Mouse (Mus musculus): ENCODE measurements around the gene Agl.
"Not testable (repeated sequence)": the region's sequence is repeated elsewhere in the genome, so short reads cannot be mapped to it uniquely, and the experiment has no call there.

Gene Agl

DNA sequence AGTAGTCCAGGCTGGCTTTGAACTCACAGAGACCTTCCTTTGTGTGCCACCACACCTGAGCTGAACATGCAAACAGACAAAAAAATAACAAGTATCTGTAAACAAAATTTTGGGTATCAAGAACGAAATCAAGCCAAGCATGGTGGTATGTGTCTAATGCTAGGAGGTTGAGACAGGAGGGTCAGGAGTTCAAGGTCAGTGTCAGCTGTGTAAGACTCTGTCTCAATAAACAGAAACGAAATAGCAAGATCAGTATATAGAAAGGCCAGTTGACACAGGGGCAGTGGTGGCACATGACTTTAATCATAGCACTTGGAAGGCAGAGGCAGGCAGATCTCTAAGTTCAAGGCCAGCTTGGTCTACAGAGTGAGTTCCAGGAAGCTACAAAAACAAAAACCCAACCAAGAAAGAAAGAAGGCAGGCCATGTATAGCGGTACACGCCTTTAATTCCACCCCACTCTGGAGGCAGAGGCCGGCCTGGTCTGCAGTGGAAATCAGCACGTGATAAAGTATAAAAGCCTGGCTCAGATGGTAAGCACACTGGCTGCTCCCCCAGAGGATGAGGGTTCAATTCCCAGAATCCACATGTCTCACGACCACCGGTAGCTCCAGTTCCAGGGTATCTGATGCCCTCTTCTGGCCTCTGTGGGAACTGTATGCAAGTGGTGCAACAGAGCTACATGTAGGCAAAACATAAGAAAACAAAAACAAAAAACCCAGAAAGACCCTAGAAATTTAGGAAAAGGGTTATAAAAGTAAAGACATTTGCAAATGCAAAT lies 59.4 kb downstream of the Agl start:
- in situ Hi-C loops (cut with MboI, MseI): no loop called here

DNA sequence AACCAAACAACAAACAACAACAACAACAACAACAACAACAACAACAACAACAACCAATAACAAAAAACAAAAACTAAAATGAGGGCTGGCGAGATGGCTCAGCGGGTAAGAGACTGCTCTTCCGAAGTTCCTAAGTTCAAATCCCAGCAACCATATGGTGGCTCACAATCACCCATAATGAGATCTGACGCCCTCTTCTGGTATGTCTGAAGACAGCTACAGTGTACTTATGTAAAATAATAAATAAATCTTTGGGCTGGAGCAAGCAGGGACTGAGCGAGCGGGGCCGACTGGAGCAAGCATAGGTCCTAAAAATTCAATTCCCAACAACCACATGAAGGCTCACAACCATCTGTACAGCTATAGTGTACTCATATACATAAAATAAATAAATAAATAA lies 60.3 kb downstream of the Agl start:
- in situ Hi-C loops (cut with MboI, MseI): not testable (repeated sequence)

DNA sequence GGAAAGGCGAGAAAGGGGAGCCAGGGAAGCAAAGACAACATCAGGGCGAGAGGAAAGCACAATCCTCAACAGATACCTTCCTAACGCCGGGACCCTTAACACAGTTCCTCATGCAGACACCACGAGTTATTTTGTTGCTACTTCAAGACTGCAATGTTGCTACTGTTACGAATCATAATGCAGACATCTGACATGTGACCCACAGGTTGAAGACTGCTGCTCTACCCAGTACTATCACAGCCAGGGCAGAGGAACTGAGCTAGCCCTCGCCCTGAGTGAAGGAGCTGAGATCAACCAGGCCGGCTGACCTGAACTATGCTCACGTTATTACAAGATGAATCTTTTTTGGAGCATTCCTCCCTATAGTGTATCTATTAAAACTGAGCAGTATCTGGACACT lies 67.0 kb downstream of the Agl start:
- in situ Hi-C loops (cut with MboI, MseI): no loop called here

DNA sequence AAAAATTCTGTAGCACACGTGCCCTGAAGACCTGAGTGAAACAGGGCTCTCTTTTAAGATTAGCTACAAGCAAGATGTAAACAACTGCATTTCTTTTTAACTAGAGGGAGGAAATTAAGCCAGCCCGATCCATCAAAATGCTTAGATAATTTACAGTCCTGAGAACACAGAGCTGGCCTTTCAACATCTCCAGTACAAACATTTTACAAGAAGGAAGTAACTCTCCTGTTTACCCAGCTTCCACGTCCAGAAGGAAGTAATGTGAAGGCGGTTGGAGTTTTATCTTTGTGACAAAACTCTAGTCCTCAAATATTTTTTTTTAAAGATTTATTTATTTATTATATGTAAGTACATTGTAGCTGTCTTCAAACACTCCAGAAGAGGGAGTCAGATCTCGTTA lies 67.9 kb downstream of the Agl start:
- in situ Hi-C loops (cut with MboI, MseI): no loop called here

DNA sequence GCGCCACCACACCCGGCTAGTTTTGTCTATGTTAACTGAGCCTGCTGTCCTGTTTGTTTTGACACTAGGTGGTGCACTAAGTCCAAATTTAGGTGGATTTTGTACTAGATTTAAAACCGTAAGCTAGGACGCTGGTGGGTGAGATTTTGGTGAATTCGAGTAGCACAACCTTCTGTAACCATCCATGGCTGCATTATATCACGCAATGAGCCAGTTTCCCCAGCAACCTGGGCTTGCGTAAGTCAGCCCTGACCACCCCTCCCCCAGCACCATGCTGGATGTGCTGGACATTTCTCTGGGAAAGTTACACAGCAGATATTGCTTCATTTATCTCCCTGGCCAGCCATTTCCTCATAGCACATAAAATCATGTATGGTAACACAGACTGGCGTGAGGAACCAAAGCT lies 70.6 kb downstream of the Agl start:
- in situ Hi-C loops (cut with MboI, MseI): no loop called here

DNA sequence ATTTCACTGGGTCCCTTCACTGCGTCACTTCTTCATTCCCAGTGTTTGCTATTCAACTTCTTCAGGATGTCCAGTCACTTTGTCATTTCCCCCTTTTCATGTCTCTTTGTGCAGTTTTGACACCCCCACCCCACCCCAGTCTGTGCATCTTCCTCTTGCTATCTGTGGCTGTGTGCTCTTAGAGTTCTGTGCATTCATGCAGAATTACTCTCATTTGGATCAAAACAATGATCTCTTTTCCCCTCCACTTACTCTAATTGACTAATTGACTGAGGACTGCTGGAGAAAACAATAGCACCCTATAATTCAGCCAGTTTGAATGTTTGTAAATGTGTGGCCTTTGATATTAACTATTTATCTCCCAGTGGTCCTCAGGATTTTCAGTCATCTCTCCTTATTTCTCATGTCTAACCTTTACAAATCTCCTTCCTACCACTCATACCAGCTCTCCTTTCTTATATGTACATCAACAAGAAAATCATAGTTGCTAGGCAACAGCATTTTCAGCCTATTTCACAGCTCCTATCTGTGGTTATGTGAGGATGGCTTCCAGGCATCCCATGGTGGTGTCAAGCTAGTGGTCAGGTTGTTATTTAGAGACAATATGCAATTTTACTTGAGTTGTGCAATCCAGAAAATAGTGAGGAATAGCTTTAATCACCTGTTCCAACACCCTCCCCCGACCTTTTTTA lies 78.3 kb downstream of the Agl start:
- in situ Hi-C loops (cut with MboI, MseI): loop anchor here (10.0 kb wide), 1 partner anchor 1175 kb away; no protein-coding TSS in a partner anchor

DNA sequence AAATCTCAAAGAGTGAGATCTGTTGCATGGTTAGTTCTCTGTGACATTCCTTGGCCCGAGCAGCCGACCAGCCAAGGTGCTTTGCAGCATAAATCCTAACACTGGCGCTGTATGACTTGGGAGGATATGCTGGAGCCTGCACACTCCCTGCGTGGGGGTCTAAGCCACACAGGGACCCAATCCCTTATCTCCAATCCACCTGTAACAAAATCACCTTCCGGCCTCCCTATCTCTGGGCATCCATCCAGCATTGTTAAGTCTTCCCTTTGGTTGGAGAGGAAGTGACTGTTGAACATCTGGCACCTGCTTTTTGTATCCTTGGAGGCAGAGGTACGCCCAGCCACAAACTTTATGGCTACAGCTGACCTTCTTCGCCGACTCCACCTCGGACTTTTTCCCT lies 81.2 kb downstream of the Agl start:
- in situ Hi-C loops (cut with MboI, MseI): loop anchor here (10.0 kb wide), 1 partner anchor 1172 kb away; no protein-coding TSS in a partner anchor

DNA sequence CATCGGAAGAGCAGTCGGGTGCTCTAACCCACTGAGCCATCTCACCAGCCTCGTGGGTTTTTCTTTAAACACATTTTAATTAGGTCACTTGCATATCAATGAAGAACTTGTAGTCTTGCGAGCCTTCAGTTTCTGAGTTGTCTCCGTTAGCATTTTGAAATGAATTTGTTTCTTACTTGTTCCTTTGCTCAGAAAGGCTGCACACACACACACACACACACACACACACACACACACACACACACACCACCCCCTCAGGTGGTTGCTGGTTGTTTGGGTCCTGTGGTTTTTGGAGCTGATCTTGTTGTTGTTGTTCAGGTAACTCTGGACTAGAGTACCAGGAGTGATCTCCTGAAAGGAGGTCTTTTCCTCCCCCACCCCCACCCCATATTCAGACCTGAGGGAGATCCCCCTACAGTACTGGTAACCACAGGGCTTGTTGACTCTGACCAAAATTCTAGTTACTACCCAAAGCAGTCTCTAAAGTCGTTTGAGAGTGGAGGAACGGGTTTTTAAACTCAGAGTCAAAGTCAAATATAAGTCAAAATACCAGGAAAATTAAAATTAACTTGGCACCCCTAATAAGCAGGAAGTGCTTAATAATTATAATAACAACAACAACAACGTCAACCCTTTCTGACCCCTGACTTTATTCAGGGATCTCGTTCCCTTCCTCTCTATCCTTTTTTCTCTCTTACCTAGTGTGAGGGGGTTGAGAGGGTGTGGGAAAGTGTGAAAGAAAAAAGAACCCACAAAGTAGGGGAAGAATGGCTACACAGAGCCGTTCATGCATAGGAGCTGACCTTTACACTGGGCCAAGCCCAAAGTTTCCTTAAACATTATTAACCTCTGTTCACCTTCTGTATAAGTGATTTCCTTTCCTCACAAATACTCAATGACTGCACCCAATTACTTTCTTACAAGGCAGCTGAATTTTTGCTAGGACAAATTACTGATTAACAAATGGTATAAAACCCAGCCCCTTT lies 84.2 kb downstream of the Agl start:
- in situ Hi-C loops (cut with MboI, MseI): loop anchor here (10.0 kb wide), 1 partner anchor 1169 kb away; no protein-coding TSS in a partner anchor

DNA sequence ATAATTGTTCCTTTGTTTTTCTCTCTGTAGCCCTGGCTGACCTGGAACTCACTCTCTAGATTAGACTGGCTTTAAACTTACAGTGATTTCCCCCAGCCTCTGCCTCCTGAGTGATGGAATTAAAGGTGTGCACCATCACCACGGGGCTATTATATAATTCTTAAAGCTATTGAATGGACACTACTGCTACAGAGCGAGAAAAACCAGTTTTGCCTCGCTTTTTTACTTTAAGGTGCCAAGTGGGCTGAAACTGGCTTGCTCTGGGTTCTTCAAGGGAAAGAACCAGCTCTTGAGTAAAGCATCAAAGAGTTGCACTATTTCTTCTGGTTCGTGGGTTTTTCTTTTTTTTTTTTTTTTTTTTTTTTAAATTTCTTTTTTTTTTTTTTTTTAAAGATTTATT lies 85.0 kb downstream of the Agl start:
- in situ Hi-C loops (cut with MboI, MseI): loop anchor here (10.0 kb wide), 1 partner anchor 1168 kb away; no protein-coding TSS in a partner anchor

DNA sequence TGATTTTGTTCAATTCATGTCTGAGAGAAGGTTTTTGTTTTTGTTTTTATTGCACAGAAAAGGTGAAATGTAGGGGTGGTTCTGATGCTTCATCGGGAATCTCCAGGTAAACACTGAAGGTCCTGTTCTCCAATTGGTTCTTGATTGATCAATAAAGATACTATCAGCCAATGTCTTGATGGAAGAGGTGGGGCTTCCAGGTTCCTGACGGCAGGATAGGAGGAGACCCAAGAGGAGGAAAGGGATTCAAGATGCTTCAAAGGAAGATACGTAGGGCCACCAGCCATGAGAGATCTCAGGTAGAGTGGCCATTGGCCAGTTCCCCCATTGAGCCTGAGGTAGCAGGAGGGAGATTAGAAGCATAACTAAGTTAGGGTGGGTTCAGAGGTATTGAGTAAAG lies 89.0 kb downstream of the Agl start:
- in situ Hi-C loops (cut with MboI, MseI): no loop called here

DNA sequence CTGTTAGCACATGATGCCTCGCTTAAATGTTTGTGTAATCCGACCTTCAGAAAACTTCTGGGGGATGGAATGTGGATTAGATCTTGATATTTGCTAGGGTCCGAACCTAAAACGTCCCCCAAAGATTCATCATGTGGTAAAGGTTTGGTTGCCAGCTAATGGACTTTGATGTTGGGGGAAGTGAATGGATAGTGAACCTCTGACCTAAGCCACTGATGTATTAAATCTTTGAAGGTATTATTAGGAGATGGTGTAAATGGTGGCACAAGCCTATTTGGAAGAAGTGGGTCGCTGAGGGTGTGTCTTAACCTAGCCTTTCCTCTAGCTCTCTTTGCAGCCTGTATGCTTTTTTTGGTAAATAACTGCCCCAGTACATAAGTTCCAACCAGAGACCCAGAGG lies 94.9 kb downstream of the Agl start:
- in situ Hi-C loops (cut with MboI, MseI): no loop called here

DNA sequence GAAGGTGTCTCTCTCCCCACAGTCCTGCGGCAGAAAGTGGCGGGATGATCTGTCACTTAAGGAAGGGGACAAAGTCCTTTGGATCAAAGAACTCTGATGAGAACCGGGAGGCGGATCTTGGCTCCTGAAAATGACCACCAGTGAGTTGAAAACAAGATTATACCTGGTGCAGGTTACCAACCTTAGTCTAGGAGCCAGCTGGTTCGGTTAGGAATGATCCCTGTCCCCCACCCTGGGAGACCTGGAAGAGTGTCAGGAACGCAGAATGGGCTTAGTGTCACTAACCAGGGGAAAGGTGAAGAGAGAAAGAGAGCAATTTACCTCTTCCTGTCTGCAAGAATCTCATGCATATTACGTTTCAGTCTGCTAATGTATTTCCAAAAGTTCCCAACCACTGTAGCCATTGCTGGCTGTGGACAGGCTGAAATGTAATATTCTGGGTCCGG lies 95.5 kb downstream of the Agl start, which contains the start of gene Slc35a3:
Gene Slc35a3, minus strand, starts transcription at position 396 of the 446 bp plus-strand sequence.
- in situ Hi-C loops (cut with MboI, MseI): no loop called here

DNA sequence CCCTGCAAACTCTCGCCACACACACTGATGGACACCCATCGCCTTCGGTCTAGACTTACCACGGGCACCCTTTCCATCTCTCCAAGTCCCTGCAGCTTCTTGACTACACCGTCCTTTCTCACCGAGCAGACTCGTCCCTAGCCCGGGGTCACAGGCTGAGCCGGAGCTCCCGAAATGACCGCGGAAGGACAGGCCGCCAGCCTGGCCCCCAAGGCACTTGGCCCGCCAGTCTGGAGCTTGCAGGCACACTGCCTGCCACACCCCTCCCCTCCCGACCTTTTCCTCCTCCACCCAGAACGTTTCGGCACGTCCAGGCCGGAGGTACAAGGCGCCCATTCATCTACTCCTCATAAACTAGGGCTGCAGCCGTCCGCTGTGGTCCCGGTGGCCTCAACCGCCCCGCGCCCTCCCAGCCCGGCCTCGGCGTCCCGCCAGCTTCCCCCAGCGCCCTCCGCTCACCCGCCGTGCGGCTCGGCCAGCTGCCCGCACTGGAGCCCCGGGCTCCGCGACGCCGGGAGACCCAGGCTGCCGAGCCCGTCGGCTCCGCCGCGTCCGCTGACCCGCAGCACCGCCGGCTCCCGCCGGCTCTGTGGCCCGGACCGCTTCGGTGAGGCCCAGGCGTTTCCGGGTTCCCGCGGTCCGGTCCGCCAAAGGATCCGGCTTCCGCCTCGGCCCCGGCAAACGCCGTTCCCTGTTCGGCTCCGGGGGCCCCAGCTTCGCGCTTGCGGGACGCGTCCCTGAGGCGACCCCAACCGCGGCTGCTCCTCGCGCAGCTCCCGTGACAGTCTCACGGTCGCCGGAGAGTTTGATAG lies 96.1 kb downstream of the Agl start:
- in situ Hi-C loops (cut with MboI, MseI): no loop called here

DNA sequence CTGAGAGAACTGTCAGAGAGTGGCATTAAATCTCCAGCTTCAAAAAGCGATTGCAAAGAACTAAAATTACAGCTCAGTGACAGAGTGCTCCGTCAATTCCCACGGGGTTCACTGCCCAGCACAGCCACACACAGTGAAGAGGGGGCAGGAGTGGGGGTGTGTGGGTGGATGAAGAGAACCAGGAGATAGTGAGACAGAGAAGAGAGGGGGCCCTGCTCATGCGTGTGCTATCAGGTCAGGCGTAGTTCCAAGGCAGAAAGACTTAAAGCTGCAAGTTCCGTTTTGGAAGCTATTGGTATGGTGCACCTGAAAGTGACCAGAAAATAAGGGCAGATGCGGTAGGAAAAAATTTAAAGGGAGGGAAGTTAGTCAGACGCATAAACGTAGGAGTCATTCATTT lies 97.0 kb downstream of the Agl start:
- in situ Hi-C loops (cut with MboI, MseI): no loop called here

DNA sequence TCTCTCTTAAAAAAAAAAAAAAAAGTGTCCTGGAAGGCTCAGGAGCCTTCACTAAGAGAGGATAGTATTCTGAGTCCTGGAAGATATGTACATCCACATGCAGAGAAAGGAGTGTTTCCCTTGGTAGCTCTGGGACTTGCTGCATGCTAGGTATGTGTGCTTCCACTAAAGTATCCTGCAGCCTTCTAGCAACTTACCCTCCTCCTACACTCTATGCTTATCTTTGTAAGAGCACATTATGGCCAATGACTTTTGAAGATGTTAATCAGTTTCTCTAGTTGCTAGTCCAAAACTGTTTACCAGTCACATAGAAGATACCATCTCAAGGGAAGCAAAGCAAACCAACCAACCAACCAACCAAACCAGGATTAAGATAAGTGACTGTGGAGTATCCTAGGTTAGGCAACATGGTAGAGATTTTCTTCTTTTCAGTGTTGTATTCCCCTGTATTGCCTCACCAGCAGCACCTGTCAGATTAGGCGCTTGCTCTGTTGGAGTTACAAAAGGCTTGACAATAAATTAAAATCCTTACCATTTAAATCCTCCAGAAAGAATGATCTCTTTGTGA lies 102.2 kb downstream of the Agl start:
- in situ Hi-C loops (cut with MboI, MseI): no loop called here

DNA sequence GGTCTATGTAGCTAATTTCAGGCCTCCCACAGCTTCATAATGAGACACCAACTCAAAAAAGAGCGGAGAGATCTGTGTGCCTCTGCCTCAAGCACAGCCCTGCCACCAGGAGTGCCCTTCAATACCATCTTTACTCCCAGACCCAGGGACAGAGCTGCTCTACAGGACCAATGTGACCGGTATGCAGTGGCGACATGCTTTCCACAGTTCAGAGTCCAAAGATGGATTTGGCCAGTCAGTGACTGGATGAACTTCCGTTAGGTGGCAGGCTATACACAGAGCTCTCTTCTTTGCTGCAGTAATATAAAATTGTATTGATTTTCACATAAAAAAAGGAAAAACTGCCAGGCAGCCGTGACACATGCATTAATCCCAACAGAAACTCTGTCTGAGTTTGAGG lies 104.1 kb downstream of the Agl start:
- in situ Hi-C loops (cut with MboI, MseI): no loop called here

DNA sequence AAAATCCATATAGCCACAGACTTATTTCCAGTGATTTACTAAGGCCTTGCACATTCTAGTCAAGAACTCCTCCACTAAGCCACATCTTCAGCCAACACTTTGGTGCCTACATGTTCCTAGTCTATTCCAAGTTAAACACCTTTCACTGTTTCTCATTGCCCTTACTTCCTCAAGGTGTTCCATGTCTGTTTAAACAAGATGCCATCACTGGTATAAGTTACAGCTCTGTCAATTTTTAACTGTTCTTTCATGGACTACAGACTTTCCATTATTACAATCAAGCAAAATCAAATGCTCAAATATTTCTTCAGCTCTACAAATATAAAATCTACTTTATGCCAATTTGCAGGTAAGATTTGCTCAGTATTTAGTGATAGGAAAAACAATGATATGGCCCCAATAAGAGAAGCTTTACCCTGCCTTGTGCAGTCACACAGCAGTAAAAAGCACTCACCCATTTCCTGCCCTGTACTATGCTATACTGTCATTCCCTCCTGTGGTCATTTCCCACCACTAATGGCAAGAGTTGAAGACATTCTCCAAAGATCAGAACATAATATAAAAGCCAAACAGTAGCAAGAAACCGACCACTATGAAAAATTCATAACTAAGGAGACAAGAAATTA lies 105.2 kb downstream of the Agl start:
- in situ Hi-C loops (cut with MboI, MseI): no loop called here

DNA sequence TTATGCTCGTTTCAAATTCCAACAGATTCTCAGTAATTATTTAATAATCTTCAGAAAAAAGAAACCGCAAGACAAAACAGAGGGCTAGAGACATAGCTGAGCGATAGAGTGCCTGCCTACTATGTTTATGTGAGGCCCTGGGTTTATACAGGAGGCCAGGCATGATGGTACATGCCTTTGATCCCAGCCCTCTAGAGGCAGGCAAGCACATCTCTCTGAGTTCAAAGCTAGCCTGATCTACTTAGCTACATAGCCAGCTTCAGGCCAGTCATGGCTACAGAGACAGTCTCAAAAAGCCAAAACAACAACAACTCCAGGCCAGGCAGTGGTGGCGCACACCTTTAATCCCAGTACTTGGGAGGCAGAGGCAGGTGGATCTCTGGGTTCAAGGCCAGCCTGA lies 106.4 kb downstream of the Agl start:
- in situ Hi-C loops (cut with MboI, MseI): no loop called here

DNA sequence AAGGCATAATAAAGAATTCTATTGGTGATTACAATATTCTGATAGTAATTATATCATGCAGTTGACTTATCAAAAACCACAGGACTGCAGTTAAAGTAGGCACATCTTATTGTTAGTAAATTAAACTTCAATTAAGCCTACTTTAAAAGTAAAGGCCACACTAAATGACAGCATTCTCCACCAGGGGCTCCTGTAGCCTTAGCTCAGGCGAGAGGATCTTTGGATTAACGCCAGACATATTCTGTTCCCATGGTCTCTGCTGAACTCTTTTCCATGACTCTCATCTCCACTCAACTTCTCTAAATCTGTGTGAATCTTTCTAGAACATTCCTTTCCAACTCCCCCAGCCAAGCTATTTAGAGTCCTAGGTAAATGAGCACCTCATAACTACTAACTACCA lies 109.2 kb downstream of the Agl start:
- in situ Hi-C loops (cut with MboI, MseI): no loop called here

DNA sequence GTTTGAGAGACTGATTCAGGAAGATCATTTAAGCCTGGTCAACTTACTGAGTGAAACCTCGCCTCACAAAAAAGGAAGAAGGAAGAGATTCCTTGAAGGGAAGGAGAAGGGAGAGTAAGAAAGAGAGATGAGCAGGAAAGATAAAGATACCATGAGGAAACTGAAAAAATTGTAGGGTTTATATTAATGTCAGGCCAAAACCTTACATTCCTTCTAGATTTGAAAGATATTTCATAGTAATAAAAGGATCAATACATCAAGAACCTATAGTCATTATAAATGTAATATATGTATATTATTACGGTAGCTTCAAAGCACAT lies 112.3 kb downstream of the Agl start:
- in situ Hi-C loops (cut with MboI, MseI): no loop called here
